Mouse (Mus musculus): ENCODE results near the gene Kif5a. TPM values are rescaled to one million over a fixed set of nuclear protein-coding genes. Genes with fewer than 3 reads are reported as not detected.

The Kif5a gene
- polyA plus RNA-seq, 1 experiment from 2014 or later, result 2.3 TPM

- Histone ChIP-seq H3K9me3 (ENCODE audit: control insufficient read depth, low read length) (no peaks in the 10 kb centered on the region), H3K36me3 (ENCODE audit: control insufficient read depth, insufficient read depth, low read length) (peaks cover 31% of the 10 kb centered on the region), H3K4me3 (ENCODE audit: low read depth, low read length) (no peak overlapping the region), H3K27ac (replicated peaks) (no peak overlapping the region), H3K9ac (ENCODE audit: low read length) (no peak overlapping the region), H3K4me2 (replicated peaks; ENCODE audit: low read depth) (no peak overlapping the region), H3K4me1 (replicated peaks; ENCODE audit: control insufficient read depth, insufficient read depth) (peaks cover 6% of the 10 kb centered on the region; the same call in 1 of the 2 replicates), H3K27me3 (ENCODE audit: control insufficient read depth, insufficient read depth, low read length) (no peaks in the 10 kb centered on the region)
- 89% methylated on average over 3 of the region's 3 CpGs for WGBS
- DNase-seq (ENCODE audit: low spot score) (no peak), ATAC-seq (ENCODE audit: low FRiP score, low TSS enrichment) (no peak)
- no peak for TF ChIP-seq EP300 (optimal IDR thresholded peaks at IDR 0.05)
- no peak for TF ChIP-seq CTCF (IDR thresholded peaks at IDR 0.05; ENCODE audit: low read depth)
Measured at GRCm38 (mm10) chr10:127293590-127294113, 30.5 kb upstream of the Kif5a start.

DNA sequence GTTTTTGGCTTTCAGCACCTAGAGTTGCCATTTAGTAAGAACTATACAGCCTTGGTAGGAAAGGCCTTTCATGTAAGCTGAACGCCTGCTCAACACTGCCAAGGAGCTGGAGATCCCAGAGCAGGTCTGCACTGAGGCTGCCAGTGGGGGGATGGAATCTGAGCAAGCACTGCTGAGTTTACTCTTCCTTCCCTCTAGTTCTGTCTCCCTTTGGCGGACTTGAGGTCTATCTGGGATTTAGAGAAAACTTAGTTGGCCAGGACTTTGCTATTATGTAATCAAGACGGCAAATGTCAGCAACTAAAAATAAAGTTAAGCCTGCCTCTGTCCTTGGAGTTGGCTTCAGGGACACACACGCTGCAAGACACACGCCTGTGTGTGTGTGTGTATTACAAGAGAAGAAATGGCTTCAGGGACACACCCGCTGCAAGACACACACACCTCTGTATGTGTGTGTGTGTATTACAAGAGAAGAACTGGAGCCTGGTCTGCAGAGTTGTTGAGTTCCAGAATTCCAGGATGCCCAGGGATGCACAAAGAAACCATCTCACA is 29.9 kb upstream of the Kif5a start:
- no peak for DNase-seq (ENCODE audit: low spot score)
- Histone ChIP-seq H3K4me3 (ENCODE audit: low read depth, low read length) (no peak overlapping the region), H3K9ac (ENCODE audit: low read length) (no peak overlapping the region), H3K36me3 (ENCODE audit: control insufficient read depth, insufficient read depth, low read length) (peaks cover 31% of the 10 kb centered on the region), H3K27me3 (ENCODE audit: control insufficient read depth, insufficient read depth, low read length) (no peaks in the 10 kb centered on the region), H3K4me2 (replicated peaks; ENCODE audit: low read depth) (peak overlapping the region; percentile 17; the same call in 1 of the 2 replicates), H3K27ac (replicated peaks) (no peak overlapping the region; the same call in 1 of the 2 replicates), H3K9me3 (ENCODE audit: control insufficient read depth, low read length) (no peaks in the 10 kb centered on the region), H3K4me1 (replicated peaks; ENCODE audit: control insufficient read depth, insufficient read depth) (peaks cover 6% of the 10 kb centered on the region; the same call in 1 of the 2 replicates)
- WGBS, result 33% methylated on average over 6 of the region's 6 CpGs
- no peak for ATAC-seq (ENCODE audit: low FRiP score, low TSS enrichment)
- TF ChIP-seq CTCF (IDR thresholded peaks at IDR 0.05; ENCODE audit: low read depth), result no peak
- no peak for TF ChIP-seq EP300 (optimal IDR thresholded peaks at IDR 0.05)

- TF ChIP-seq CTCF (IDR thresholded peaks at IDR 0.05; ENCODE audit: low read depth) (no peak), EP300 (optimal IDR thresholded peaks at IDR 0.05) (no peak)
- peak overlapping the region; percentile 76 for H3K9ac ChIP-seq (ENCODE audit: low read length)
- peaks cover 25% of the 10 kb centered on the region for H3K36me3 ChIP-seq (ENCODE audit: control insufficient read depth, insufficient read depth, low read length)
- peak overlapping the region; percentile 79 for H3K4me2 ChIP-seq (replicated peaks; ENCODE audit: low read depth)
- H3K4me3 ChIP-seq (ENCODE audit: low read depth, low read length), result peak overlapping the region; percentile 67
- H3K9me3 ChIP-seq (ENCODE audit: control insufficient read depth, low read length), result no peaks in the 10 kb centered on the region
- H3K27me3 ChIP-seq (ENCODE audit: control insufficient read depth, insufficient read depth, low read length), result no peaks in the 10 kb centered on the region
- peak overlapping the region; percentile 99 for H3K27ac ChIP-seq (replicated peaks)
- DNase-seq (ENCODE audit: low spot score) (no peak), ATAC-seq (ENCODE audit: low FRiP score, low TSS enrichment) (no peak)
- peaks cover 11% of the 10 kb centered on the region for H3K4me1 ChIP-seq (replicated peaks; ENCODE audit: control insufficient read depth, insufficient read depth)
- 19% methylated on average over 5 of the region's 5 CpGs for WGBS
Measured at GRCm38 (mm10) chr10:127291881-127292638, 28.9 kb upstream of the Kif5a start.

GRCm38 (mm10) chr10:127290930-127291880 is 28.1 kb upstream of the Kif5a start:
- no peaks in the 10 kb centered on the region for H3K9me3 ChIP-seq (ENCODE audit: control insufficient read depth, low read length)
- TF ChIP-seq CTCF (IDR thresholded peaks at IDR 0.05; ENCODE audit: low read depth), result 0 out of 2 replicates have a peak, but pooled peaks have one; percentile 12
- no peak for TF ChIP-seq EP300 (optimal IDR thresholded peaks at IDR 0.05)
- peaks cover 27% of the 10 kb centered on the region for H3K36me3 ChIP-seq (ENCODE audit: control insufficient read depth, insufficient read depth, low read length)
- H3K27me3 ChIP-seq (ENCODE audit: control insufficient read depth, insufficient read depth, low read length), result no peaks in the 10 kb centered on the region
- DNase-seq (ENCODE audit: low spot score) (peak; percentile 75), ATAC-seq (ENCODE audit: low FRiP score, low TSS enrichment) (peak; percentile 22)
- H3K4me2 ChIP-seq (replicated peaks; ENCODE audit: low read depth), result peak overlapping the region; percentile 79
- H3K27ac ChIP-seq (replicated peaks), result peak overlapping the region; percentile 99
- WGBS, result under 1% methylated on average over 19 of the region's 19 CpGs
- H3K9ac ChIP-seq (ENCODE audit: low read length), result peak overlapping the region; percentile 76
- H3K4me1 ChIP-seq (replicated peaks; ENCODE audit: control insufficient read depth, insufficient read depth), result peaks cover 11% of the 10 kb centered on the region
- H3K4me3 ChIP-seq (ENCODE audit: low read depth, low read length), result peak overlapping the region; percentile 67

DNA sequence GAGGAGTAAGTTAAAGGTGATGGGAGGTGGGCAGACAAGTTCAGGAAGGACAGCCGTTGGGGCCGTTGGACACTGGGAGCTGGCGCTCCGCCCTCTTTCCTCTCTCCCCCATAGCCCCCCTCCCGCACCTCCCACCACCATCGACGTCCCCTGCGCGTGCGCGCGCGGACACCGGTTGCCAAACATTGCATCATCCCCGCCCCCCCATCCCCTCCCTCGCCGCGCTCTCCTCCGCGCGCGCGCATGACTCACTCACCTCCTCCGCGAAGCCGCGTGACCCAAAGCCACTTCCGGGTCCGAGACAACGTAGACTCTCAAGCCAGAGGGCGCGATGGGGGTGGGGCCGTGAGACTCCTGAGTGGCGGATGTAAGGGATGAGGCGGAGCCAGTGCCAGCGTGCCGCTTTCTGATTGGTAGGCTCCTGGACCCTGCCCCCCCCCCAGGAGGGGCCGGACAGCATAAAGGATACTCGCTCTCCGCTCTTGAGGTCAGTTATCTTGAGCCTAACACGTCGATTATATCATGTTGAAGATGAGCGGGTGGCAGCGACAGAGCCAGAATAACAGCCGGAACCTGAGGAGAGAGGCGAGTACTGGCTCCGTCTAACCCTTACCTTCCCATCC is 27.3 kb upstream of the Kif5a start:
- ATAC-seq (ENCODE audit: low FRiP score, low TSS enrichment), result peak; percentile 91
- peak; percentile 53 for TF ChIP-seq CTCF (IDR thresholded peaks at IDR 0.05; ENCODE audit: low read depth)
- TF ChIP-seq EP300 (optimal IDR thresholded peaks at IDR 0.05), result no peak

More for the DNA sequence above, 27.3 kb upstream of the Kif5a start:
- no peaks in the 10 kb centered on the region for H3K27me3 ChIP-seq (ENCODE audit: control insufficient read depth, insufficient read depth, low read length)
- peak overlapping the region; percentile 76 for H3K9ac ChIP-seq (ENCODE audit: low read length)
- WGBS, result under 1% methylated on average over 38 of the region's 47 CpGs
- peak; percentile 100 for DNase-seq (ENCODE audit: low spot score)
- peaks cover 29% of the 10 kb centered on the region for H3K36me3 ChIP-seq (ENCODE audit: control insufficient read depth, insufficient read depth, low read length)
- peaks cover 11% of the 10 kb centered on the region for H3K4me1 ChIP-seq (replicated peaks; ENCODE audit: control insufficient read depth, insufficient read depth)
- no peaks in the 10 kb centered on the region for H3K9me3 ChIP-seq (ENCODE audit: control insufficient read depth, low read length)
- H3K27ac ChIP-seq (replicated peaks), result peak overlapping the region; percentile 99
- peak overlapping the region; percentile 67 for H3K4me3 ChIP-seq (ENCODE audit: low read depth, low read length)
- peak overlapping the region; percentile 79 for H3K4me2 ChIP-seq (replicated peaks; ENCODE audit: low read depth)
